Mouse (Mus musculus) cerebellum, postnatal 14 days (tissue): ENCODE data around the gene Htra2.

Experiments
- DNase-seq, 2 experiments: peaks; one replicate each; pipeline ENCODE4 v3.0.0; 2021; ENCODE audit warnings: mixed read lengths in 2 of 2

Gene Htra2

GRCm38 (mm10) chr6:83004309-83004708, 50.8 kb downstream of the Htra2 start:
- no peak for DNase-seq

GRCm38 (mm10) chr6:83003850-83004249, 51.2 kb downstream of the Htra2 start:
- no peak for DNase-seq

- no peak for DNase-seq
Measured at GRCm38 (mm10) chr6:83003082-83003481, 52.0 kb downstream of the Htra2 start.
